ENCODE assay signal across 39 mouse cellular contexts in the genomic region with DNA sequence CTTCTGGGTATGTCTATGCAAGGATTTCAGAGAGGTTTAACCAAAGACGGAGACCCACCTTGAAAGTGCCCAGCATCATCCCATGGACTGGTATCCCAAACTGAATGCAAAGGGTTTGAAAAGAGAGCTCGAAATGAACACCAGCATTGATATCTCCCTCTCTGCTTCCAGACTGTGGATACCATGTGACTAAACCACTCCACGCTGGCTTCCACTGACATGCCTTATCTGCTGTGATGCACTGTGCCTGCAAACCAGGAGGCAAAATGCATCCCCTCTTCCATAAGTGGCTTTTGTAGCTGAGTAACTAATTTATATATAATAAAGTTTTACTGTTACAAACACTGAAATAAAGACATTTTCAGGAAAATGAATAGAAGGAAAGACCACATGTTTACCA. TPM values are rescaled to one million over a fixed set of nuclear protein-coding genes. Genes with fewer than 3 reads are reported as not detected.
"Had no signal": no experiment of that assay in that cellular context is flagged by ENCODE, and none has a peak within 500 bp of the region (broad histone marks: within the 10 kb centered on the region; RNA-seq: fewer than 3 reads in every experiment).

No protein-coding gene starts in this region.

- ATAC-seq: hindbrain, postnatal 0 days; intestine, embryonic 16.5 days had no signal

- H3K4me3 ChIP-seq: heart, embryonic 10.5 days; heart, embryonic 12.5 days; hindbrain, embryonic 13.5 days; hindbrain, embryonic 15.5 days; kidney, embryonic 15.5 days; left cerebral cortex, adult 2 months; limb, embryonic 10.5 days; limb, embryonic 12.5 days had no signal

- H3K9me3 ChIP-seq: heart, embryonic 10.5 days; heart, embryonic 12.5 days; hindbrain, embryonic 13.5 days; hindbrain, embryonic 15.5 days; kidney, embryonic 15.5 days; limb, embryonic 10.5 days; limb, embryonic 12.5 days had no signal

- H3K9ac ChIP-seq: heart, embryonic 12.5 days; hindbrain, embryonic 13.5 days; hindbrain, embryonic 15.5 days; kidney, embryonic 15.5 days; limb, embryonic 12.5 days had no signal

- DNase-seq: gastrocnemius, postnatal 25 days; heart, adult 18-20 months; heart, postnatal 10 days; kidney, adult 11 months; kidney, adult 2 months; kidney, adult 9 months; kidney, postnatal 14 days; kidney, postnatal 36 days had no signal

- H3K27ac ChIP-seq: heart, embryonic 10.5 days; hindbrain, embryonic 13.5 days; hindbrain, embryonic 15.5 days; hindbrain, postnatal 0 days; kidney, embryonic 15.5 days; kidney, postnatal 0 days; left cerebral cortex, adult 2 months; limb, embryonic 10.5 days; limb, embryonic 12.5 days had no signal

- H3K27me3 ChIP-seq: heart, embryonic 12.5 days; hindbrain, embryonic 13.5 days; hindbrain, embryonic 15.5 days; kidney, embryonic 15.5 days; limb, embryonic 12.5 days had no signal

- H3K4me2 ChIP-seq: heart, embryonic 12.5 days; hindbrain, embryonic 13.5 days; hindbrain, embryonic 15.5 days; kidney, embryonic 15.5 days; limb, embryonic 12.5 days had no signal

- H3K36me3 ChIP-seq: heart, embryonic 10.5 days; heart, embryonic 12.5 days; hindbrain, embryonic 13.5 days; hindbrain, embryonic 15.5 days; kidney, embryonic 15.5 days; limb, embryonic 10.5 days; limb, embryonic 12.5 days had no signal

- H3K4me1 ChIP-seq: heart, embryonic 10.5 days; heart, embryonic 12.5 days; hindbrain, embryonic 13.5 days; hindbrain, embryonic 15.5 days; kidney, embryonic 15.5 days; limb, embryonic 10.5 days; limb, embryonic 12.5 days had no signal

RNA-seq across cellular contexts. Expression of a gene that starts 23.5 kb away (rescaled TPM):
- total RNA-seq: gastrocnemius, adult 18-20 months; gastrocnemius, adult 8-10 months; gastrocnemius, postnatal 25 days; heart, adult 18-20 months; heart, adult 8-10 months; heart, postnatal 10 days; heart, postnatal 25 days; hematopoietic stem cell, adult 5-6 weeks; hindbrain, postnatal 0 days; layer of hippocampus, adult 18-20 months; layer of hippocampus, adult 8-10 months; layer of hippocampus, postnatal 10 days; layer of hippocampus, postnatal 25 days; left cerebral cortex, adult 2 months; left cerebral cortex, postnatal 14 days; left cerebral cortex, postnatal 36 days; liver, adult 2 months had no signal
- polyA plus RNA-seq: gonadal fat pad, adult 2 months; heart, embryonic 10.5 days; heart, embryonic 12.5 days; heart, embryonic 14.5 days; heart, embryonic 16.5 days; hindbrain, embryonic 11.5 days; hindbrain, embryonic 13.5 days; hindbrain, embryonic 15.5 days; hindbrain, postnatal 0 days; intestine, embryonic 14.5 days; intestine, embryonic 16.5 days; kidney, adult 2 months; kidney, embryonic 15.5 days; kidney, postnatal 0 days; large intestine, adult 2 months; limb, embryonic 10.5 days; limb, embryonic 12.5 days; limb, embryonic 14.5 days; liver, adult 2 months; liver, embryonic 16.5 days had no signal

RNA-seq across cellular contexts. Expression of a gene that starts 41.5 kb away (rescaled TPM):
- total RNA-seq: gastrocnemius, adult 18-20 months; gastrocnemius, adult 8-10 months; gastrocnemius, postnatal 25 days; heart, adult 18-20 months; heart, adult 8-10 months; heart, postnatal 10 days; heart, postnatal 25 days; hematopoietic stem cell, adult 5-6 weeks; hindbrain, postnatal 0 days; layer of hippocampus, adult 18-20 months; layer of hippocampus, adult 8-10 months; layer of hippocampus, postnatal 10 days; layer of hippocampus, postnatal 25 days; left cerebral cortex, adult 2 months; left cerebral cortex, postnatal 14 days; left cerebral cortex, postnatal 36 days; liver, adult 2 months had no signal
- polyA plus RNA-seq: gonadal fat pad, adult 2 months; heart, embryonic 10.5 days; heart, embryonic 12.5 days; heart, embryonic 14.5 days; heart, embryonic 16.5 days; hindbrain, embryonic 11.5 days; hindbrain, embryonic 13.5 days; hindbrain, embryonic 15.5 days; hindbrain, postnatal 0 days; intestine, embryonic 14.5 days; intestine, embryonic 16.5 days; kidney, adult 2 months; kidney, embryonic 15.5 days; kidney, postnatal 0 days; large intestine, adult 2 months; limb, embryonic 10.5 days; limb, embryonic 12.5 days; limb, embryonic 14.5 days; liver, adult 2 months; liver, embryonic 16.5 days had no signal
